Mouse (Mus musculus) mature B cell (primary cell): ENCODE measurements around the gene Bphl.

Source experiments
- in situ Hi-C: fragments of 300-500 bp; cut with MboI; formaldehyde crosslinking; loops from 2 replicates; pipeline ENCODE4 v1.14.3; 2019

The Bphl gene

DNA sequence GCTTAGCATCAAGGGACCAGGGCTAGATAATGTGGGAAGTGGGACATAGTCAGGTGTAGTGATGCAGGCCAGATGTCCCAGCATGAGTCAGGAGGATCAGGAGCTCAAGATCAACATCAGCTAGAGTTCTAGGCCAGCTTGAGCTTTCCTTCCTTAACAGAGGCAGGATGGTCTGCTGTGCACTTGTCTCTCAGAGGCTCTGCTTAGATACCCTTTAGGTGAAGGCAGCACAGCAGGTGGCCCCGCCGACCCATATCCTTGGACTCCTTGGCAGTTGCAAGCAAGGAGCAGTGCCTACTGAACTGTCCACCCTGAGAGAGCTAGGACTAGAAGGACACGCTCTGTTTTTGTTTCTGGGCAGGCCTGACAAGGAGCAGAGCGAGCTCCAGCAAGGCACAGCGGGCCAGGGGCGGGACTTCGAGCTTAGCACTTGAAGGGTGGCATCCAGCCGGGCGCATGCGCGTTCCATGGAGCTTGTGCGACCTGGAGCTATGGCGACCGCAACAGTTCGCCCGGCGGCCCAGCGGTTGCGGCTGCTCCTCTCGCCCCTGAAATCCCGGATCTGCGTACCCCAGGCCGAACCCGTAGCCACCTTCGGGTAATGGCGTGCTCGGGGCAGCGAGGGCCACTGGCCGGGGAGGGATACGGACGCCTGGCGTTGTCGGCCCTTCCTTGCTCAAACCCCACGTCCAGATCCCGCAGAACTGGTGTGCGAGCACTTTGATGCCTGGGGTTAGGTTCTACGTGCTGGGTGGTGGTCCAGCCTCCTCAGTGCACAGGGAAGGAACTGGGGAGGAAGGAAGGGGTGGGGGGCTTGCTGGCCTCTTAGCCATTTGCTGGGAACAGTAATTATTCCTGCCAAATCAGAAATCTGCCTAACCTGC lies at the start of gene Bphl:
Gene Bphl (plus strand): TSS at position 426 of the 884 bp plus-strand sequence.
- in situ Hi-C loops = loop anchor here (25.0 kb wide), 1 partner anchor 600 kb away; no protein-coding TSS in a partner anchor

- in situ Hi-C loops = no loop called here
These were observed 47.8 kb upstream of the Bphl start for GRCm38 (mm10) chr13:33989625-33990024.

DNA sequence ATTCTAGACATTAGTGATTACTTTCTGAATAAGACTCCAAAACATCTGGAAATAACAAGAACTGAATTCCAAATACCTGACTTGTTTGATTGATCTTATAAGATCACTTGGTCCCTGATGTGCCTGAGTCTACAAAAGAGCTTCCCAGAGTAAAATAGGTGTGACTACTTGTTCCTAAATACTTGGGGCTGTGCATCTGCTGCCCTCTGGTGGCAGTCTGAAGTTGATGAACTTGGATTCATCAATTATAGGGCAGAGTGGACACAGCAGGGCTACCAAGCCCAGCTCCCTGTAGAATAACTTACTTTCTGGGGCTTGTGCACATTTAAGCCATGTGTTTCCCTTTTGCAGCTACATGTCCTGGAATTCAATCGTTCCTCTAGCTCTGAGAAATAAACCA lies 42.2 kb upstream of the Bphl start:
- in situ Hi-C loops = no loop called here

GRCm38 (mm10) chr13:34002058-34003006 lies 35.1 kb upstream of the Bphl start, which contains the start of the genes Ripk1 and Serpinb6a:
TSS of gene Ripk1 (plus strand) at chr13:34002363.
TSS of gene Serpinb6a (minus strand) at chr13:34002794.
- in situ Hi-C loops = no loop called here

- in situ Hi-C loops = no loop called here
These were observed 34.3 kb upstream of the Bphl start for GRCm38 (mm10) chr13:34003058-34003457.

DNA sequence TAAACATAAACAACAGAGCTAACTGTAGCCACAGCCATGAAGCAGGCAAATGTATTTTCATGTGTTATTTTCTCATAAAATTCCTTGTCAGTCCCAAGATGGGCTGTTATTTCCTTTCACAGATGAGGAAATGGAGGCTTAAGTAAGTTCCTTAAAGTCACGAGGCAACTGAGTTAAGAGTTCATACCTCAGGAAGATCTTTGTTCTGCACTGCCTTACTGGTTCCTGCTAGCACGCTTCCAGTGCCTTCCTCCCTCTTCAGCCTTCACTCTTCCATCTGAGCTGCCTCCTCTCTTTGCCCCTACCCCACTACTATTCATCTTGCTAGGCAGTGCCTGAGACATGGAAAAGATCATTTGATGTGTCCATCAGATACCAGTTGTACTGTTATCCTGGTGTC lies 30.2 kb upstream of the Bphl start:
- in situ Hi-C loops = no loop called here

DNA sequence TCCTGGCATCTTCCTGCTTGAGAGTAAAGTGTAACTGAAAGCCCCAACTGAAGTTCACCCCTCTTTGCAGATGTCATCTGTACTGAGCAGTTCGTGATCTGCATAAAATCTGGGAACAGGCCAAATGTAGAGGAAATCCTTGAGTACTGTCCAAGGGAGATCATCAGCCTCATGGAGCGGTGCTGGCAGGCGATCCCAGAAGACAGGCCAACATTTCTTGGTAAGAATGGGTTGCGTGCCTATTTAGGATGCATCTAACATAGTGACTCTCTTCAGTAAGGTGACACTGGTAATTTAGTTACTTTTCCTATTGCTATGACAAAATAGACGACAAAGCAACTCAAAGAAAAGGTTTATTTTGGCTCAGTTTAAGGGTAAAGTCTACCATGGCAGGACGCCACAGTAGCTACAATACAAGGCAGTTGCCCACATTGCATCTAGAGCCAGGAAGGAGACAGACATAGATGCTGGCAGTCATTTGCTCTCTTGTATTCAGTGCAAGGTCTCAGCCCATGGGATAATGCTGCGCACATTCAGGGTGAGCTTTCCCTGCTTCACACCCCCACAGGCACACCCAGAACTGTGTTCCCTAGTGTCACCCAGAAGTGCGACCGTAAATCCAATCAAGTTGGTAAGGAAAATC lies 20.3 kb upstream of the Bphl start:
- in situ Hi-C loops = no loop called here

GRCm38 (mm10) chr13:34018521-34018920 lies 18.9 kb upstream of the Bphl start:
- in situ Hi-C loops = no loop called here

- in situ Hi-C loops = no loop called here
These were observed 15.4 kb upstream of the Bphl start for GRCm38 (mm10) chr13:34021998-34022397.

DNA sequence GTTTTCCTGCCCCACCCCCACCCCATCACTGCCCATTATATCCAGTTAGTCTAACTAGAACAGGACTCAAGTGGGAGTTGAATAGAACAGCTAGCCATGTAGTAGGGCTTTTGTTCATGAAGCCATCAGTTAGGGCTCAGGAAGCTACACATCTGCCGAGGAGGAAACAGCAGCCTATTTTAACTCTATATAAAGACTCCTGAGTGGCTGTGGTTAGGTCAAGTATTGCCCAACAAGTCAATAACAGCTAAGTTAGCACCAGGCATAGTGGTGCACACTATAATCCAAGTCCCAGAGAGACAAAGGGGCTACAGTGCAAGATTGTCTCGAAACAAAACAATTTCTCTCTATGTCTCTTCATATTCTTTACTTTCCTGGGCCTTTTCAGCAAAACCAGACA lies 5.4 kb upstream of the Bphl start:
- in situ Hi-C loops = loop anchor here (25.0 kb wide), 1 partner anchor 605 kb away; no protein-coding TSS in a partner anchor

DNA sequence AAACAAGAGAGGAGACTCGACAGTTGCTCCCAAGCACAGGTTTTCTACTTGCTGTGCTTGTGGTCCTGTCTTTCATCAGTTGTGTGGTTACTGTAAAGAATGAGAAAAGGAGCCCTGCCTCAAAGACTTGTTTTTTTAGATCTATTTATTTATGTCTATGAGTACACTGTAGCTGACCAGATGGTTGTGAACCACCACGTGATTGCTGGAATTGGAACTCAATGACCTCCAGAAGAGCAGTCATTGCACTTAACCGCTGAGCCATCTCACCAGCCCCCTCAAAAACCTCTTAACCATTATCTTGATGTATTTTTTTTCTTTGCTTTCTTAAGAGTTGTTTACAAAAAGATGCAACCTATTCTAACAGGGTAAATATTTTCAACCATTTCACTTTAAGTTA lies 2.0 kb upstream of the Bphl start:
- in situ Hi-C loops = loop anchor here (25.0 kb wide), 1 partner anchor 602 kb away; no protein-coding TSS in a partner anchor

DNA sequence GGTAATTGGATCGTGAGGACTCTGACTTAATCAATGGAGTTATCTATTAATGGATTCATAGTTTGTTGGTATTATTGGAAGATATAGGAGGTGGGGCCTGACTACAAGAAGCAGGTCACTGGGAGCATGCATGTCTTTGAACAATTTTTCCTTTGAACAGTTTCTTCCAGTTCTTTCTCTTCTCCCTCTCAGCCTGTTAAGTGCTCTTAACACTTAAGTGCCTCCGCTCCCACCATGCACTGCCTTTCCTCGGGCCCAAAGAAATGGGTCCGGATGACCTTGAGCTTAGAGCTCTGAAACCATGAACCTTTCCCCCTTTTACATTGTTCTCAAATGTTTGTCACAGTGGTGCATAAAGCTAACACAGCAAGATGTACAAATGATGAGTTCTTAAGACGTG lies 671 bp upstream of the Bphl start:
- in situ Hi-C loops = loop anchor here (25.0 kb wide), 1 partner anchor 601 kb away; no protein-coding TSS in a partner anchor

- in situ Hi-C loops = loop anchor here (25.0 kb wide), 1 partner anchor 599 kb away; no protein-coding TSS in a partner anchor
These were observed 647 bp downstream of the Bphl start for GRCm38 (mm10) chr13:34038056-34038432.

- in situ Hi-C loops = loop anchor here (25.0 kb wide), 1 partner anchor 598 kb away; no protein-coding TSS in a partner anchor
These were observed 1.5 kb downstream of the Bphl start for GRCm38 (mm10) chr13:34038901-34039341.

- in situ Hi-C loops = loop anchor here (10.0 to 25.0 kb wide), 2 partner anchors 115 to 597 kb away; no protein-coding TSS in a partner anchor
These were observed 2.7 kb downstream of the Bphl start for GRCm38 (mm10) chr13:34040091-34040490.

GRCm38 (mm10) chr13:34043716-34044393 lies 6.5 kb downstream of the Bphl start:
- in situ Hi-C loops = loop anchor here (10.0 to 25.0 kb wide), 2 partner anchors 111 to 593 kb away; no protein-coding TSS in a partner anchor

- in situ Hi-C loops = loop anchor here (10.0 to 25.0 kb wide), 2 partner anchors 109 to 592 kb away; no protein-coding TSS in a partner anchor
These were observed 8.3 kb downstream of the Bphl start for GRCm38 (mm10) chr13:34045511-34046249.

- in situ Hi-C loops = loop anchor here (10.0 to 25.0 kb wide), 2 partner anchors 108 to 591 kb away; no protein-coding TSS in a partner anchor
These were observed 9.1 kb downstream of the Bphl start for GRCm38 (mm10) chr13:34046421-34047012.

DNA sequence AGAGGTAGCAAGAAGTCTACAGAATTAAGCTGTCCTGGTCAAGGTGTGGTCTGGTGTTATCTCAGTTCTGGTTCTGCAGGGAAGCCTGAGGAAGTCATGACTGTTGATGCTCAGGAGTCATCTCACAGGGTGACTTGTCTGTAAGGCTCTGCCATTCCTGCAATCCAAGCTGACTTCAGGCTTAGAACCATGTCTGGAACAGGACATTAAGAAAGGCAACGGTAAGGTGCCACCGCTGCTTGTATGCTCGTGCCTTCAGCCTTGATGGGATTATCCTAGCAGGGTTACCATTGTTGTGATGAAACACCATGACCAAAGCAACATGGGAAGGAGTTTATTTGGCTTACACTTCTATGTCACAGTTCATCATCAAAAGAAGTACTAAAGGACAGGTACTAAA lies 10.1 kb downstream of the Bphl start:
- in situ Hi-C loops = loop anchor here (10.0 to 25.0 kb wide), 2 partner anchors 107 to 590 kb away; no protein-coding TSS in a partner anchor
